Mouse (Mus musculus) kidney, postnatal 4 days (tissue): Measurements from ENCODE around the gene Gng10.
A peak's percentile ranks its signal among the peaks of the same experiment; 100 is the strongest.

Experiments used
- DNase-seq, 2 experiments: peaks; one replicate each; pipeline ENCODE4 v3.0.0; 2021; ENCODE audit warnings: mixed read lengths in 2 of 2

Gng10 gene

DNA sequence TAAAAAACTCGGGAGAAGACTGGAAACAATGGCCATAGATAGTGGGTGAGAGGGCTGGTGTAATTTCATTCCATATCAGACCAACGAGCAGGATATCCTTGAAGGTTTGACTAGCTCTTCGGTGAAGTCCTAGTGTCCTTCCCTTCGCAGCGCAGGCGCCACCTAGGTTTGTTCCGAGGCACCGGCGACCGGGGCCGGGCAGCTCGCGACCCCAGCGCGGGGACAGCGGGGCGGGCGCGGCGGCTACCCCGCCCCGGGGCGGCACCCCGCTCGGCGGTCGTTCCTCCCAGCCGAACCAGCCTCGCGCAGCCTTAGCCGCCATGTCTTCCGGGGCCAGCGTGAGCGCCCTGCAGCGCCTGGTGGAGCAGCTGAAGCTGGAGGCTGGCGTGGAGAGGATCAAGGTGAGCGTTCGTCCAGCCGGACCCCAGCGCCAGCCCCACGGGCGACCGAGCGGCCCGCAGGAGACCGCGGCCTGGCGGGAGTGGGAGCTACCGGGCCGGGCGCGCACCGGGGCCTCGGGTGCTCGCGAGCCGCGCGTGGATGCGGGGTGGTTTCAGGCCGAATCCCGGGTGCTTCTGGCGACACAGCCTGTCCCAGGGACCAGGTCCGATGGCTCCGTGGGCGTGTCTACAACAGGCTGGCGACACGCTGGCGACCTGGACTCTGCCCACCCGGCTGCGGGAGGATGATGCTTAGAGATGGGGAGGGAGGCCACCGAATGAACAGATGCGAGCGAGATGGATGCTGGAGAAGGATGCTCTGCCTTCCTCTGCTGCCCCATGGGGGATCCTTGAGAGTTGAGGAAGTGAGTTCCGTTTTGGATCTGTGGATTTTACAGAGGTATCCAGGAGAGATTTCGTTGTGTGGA is at the start of gene Gng10:
Gene Gng10 (plus strand): TSS at position 171 of the 868 bp plus-strand sequence.
- DNase-seq = peak; percentile 77 to 84

DNA sequence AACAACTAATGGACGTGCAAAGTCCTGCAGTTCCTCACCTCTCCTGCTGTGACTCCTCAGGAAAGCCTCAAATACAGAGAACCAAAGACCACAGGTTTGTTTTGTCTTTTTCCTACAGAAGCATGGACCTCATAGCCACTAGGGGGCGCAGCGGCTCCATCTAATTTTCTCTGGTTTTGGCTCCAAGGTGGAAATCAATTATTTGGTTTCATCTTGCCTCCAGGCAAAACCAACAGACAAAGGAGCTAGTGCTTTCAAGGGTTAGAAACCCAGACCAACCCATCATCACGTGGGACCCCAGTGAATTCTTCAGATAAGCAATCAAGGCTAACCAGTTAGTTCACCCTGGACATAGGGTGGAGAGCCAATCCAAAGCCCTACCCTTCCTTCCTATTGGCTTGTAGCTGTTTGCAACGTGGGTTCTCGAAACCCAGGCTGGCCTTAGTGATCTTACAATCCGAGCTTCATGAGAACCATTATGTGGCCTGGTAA is 49.7 kb upstream of the Gng10 start:
- DNase-seq = peak; percentile 89 to 90

DNA sequence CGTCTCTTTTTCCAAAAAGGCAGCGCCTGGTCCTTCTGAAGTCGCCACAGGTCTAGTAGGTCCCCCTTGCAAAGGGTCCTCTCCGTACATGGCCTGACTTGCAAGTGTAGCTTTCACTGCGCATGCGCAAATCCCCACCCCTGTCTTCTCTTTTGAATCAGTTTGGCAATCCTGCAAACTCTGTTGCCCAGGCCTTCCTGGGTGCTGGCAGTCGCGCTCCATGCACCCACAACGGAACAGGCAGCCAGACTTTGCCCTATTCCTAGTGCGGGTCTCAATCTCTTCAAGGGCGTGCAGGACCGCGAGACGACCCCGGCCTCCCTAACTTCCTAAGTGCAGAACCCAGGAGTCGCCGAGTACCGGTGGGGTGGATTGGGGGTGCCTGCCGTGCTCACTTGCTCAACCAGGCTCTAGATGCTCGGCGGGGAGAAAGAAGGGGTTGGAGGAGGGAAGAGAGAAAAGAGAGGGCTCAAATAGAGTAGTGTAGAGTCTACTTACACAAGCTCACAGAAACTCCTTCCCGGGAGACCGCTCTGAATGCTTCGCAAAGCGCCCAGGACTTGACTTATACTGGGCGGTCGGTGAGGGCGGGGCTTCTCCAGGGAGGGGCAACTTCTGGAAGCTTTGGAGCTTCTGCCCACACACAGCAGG is 48.2 kb upstream of the Gng10 start, which contains the start of gene Ptgr1:
Gene Ptgr1 (minus strand): TSS at position 580 of the 651 bp plus-strand sequence.
- peak; percentile 88 to 93 for DNase-seq

DNA sequence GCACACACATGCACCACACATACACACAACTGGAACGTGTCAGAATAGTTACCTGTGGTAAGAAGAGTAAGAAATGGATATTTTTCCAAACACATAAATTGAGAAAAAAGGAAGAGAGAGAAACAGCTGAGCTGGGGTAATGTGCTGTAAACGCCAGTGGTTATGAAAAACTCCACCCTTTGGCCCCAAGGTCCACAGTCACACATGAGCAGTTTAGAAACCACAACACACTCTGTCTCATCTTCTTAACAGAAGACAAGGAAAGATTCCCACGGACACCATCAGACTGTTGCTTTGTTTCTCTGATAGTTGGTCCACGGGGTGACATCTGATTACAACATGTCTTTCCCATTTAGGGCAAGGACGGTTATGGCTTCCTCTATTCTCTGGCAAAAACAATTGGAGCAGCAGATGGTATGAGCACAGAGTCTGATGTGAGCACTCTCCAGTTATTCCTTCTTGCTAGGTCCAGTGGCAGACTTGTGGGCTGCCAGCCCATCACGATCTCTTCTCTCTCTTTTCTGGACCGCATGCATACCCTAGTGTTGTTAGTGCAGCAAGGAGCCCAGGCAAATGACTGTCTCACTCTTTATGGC is 45.5 kb upstream of the Gng10 start:
- no peak for DNase-seq

DNA sequence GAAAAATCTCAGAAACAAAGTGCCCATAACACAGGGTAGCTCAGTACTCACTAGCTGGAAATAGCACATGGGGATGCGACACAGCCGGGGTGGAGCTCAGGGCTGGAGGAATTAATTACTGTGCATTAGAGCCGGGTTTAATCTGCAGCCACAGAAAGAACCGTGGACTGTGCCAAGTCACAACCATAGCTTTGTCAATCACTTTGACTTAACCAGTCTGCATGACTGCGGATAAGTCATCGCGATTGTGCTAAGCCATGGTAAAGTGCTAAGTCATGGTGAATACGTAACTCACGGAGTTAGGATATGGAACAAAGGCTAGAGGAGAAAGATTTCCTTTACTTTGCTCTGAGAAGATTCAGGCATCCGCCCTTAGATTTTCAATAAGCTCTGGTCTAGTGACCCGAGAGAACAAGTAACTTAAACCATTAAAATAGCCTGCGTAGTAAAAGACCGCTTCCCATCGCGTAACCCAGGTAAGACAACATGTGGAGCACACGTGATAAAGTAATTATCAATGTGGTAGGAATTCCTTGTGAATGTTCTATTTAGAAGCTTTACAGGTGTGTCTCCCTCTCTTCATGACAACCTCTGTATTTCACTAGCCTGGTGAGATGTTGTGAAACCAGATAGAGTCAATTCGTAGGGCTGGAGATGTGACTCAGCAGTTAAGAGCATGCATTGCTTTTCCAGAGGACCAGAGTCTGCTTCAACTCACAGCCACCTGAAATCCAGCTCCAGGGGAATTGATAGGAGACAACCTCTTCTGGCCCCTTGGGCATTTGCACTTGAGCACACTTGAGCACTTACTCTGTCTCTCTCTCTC is 44.1 kb upstream of the Gng10 start:
- no peak for DNase-seq

DNA sequence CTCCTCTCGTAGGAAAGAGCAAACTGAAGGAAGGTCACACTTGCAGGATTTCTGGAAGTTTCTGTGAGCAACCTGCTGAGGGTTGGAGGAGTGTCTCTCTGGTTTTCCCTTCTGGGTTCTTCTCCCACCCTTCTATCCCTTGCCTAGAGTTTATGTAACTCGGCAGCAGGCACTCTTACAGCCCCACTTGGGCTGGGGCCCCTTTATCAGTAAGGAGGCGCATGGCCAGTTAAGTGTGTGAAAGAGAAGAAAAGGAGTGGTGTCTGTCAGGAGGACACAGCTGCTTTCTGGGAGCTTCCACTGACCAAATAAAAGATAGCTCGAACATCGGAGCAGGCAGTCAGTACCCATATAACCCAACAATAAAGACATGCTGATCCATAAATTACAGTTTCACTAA is 42.7 kb upstream of the Gng10 start:
- DNase-seq = no peak

DNA sequence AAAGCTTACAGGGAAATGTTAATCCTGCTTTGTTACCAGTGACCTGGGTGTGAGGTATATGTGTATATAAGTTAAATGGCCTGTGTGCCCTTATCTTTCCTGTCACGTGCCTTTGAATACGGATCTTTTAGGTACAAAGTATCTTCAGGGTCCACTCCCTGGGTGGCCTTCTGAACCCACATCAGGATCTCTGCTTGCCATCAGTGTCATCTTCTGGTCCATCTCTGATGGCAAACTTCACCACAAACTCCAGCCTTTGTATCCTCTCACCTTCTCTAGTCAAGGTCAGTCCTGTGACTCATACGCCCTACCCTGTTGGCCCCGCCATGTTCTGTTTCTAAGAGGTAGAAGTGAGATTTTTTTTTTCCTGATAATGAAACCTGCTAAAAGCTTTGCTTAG is 40.1 kb upstream of the Gng10 start, which contains the start of gene Dnajc25:
Gene Dnajc25 (plus strand): TSS at position 301 of the 400 bp plus-strand sequence.
- DNase-seq = no peak

DNA sequence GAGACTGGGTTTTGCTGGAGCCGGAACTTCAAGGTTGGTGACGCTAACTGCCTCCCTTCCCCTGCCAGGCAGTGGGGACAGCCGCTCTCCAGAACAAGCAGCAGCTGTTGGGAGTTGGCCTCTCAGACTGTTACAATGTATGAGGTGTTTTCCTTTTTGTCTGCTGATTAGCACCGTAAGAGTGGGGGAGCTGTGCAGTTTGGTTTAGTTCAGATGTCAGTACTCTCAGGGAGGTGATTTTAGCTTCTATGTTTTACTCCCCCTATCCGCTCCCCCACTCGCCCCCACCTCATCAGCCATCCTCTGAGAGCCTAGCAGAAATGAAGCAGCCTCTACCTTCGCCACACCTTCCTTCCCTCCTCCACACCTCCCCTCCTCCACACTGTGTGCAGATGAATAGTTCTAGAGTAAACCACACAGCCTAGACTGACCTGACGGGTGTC is 39.6 kb upstream of the Gng10 start:
- DNase-seq = peak; percentile 42 to 60

DNA sequence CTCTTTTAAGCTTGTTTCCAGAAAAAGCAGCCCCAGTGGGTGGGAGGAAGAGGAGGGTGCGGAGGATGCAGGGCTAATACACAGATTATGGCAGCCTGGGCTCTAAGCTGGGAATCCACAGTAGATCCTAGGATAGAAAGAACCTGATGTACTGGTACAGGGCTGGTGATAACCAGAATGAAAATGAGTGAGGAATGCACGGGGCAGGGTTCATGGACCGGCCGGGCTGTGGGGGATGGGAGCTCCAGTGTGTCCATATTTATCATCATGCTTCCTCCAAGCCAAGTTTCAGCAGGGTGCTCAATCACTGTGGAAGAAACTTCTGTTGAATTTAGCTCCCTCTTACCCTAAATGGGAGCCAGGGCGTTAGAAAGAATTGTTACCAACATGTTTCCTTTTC is 37.8 kb upstream of the Gng10 start:
- DNase-seq = peak; percentile 45 to 69

DNA sequence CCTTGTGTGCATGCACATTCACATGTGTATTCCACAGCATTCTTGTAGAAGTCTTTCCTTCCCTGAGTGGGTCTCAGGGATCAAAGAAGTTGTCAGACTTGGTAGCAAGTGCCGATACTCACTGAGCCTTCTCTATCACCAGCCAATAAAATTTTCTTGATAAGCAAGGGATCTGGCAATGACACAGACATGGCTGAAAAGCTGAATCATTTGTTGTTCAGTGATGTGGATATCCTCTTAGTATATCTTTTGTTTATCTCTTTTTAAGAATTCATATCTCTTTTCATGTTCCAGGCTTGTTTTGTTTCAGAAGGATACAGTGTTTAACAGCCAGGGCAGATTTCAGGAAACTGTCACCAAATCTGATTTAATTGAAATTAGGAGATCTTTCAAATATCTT is 36.2 kb upstream of the Gng10 start:
- no peak for DNase-seq

DNA sequence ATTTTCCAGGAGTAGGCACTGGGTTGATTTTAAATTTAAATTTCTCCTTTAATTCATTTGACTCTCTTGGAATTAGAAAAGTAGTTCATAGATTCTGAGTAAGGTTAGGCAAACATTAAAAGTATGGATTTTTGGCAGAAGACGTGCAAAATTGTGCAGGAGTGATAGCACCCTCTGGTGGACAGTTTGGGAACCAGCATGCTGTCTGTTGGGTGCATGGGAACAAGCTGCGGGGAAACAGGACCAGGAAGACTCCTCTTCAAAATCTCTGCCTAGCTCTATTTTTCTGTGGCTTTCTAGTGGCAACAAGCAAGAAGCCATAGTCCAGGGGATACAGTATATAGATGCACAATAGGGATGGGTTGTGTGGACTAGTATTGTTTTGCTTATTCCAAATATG is 35.2 kb upstream of the Gng10 start:
- peak; percentile 85 to 87 for DNase-seq

DNA sequence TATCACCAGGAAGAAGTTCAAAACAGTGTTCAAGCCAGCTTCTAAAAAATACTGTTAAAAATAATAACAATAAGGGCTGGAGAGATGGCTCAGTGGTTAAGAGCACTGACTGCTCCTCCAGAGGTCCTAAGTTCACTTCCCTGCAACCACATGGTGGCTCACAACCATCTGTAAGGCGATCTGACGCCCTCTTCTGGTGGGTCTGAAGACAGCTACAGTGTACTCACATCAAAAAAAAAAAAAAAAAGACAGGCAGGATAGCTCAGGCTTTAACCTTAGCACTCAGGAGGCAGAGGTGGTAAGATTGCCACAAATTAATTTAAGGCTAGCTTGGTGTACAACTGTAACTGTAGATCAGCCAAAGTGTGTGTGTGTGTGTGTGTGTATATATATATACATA is 34.3 kb upstream of the Gng10 start:
- peak; percentile 19 to 48 for DNase-seq

DNA sequence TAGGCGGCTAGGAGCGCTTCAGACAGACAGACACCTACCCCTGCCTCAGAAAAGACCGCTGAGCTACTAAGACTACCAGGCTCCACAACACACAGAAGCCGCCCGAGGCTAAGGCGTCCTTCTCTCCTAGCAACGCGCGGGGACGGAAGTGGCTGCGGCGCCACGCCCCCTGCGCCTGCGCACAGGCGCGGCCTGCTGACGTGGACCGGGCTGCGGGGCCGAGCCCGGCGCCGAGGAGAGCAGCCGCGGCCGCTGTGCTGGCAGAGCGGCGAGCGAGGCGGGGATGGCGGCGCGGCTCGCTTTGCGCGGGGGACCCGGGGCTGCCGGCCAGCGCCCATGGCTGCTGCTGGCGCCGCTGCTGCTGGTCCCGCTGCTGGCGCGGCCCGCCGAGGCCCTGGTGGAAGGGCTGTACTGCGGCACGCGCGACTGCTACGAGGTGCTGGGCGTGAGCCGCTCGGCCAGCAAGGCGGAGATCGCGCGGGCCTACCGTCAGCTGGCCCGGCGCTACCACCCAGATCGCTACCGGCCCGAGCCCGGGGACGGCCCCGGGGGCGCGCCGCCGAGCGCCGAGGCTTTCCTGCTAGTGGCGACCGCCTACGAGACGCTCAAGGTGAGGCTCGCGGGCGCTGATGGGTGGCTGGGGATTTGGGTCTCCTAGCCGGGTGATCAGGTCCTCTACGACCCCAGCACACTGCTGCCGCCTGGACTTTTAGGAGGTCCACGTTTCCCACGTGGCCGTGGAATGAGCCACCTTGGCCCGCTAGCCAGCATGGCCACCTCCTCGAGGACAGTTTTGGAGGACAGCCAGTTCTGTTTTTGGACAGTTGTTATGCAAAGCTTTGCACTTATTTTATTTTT is 31.7 kb upstream of the Gng10 start, which contains the start of gene Gm20503:
Gene Gm20503 (plus strand): TSS at position 263 of the 858 bp plus-strand sequence.
- DNase-seq = peak; percentile 92 to 96

DNA sequence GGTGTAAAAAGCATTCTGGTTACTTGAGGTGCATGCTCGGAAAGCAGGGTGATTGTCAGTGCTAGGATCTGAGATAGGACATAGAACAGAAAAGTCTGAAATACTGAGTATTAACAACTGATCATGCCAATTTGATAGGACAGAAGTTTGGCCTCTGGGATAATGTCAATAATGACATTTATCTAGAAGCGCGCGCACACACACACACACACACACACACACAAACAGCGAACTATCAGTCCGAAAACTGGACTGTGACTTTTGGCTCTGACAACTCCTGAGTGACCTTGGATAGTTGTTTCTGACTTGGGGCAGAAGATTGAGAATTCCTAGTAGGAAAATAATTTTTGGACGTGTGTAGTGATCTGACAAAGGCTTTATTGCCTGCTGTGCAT is 31.1 kb upstream of the Gng10 start:
- DNase-seq = no peak

DNA sequence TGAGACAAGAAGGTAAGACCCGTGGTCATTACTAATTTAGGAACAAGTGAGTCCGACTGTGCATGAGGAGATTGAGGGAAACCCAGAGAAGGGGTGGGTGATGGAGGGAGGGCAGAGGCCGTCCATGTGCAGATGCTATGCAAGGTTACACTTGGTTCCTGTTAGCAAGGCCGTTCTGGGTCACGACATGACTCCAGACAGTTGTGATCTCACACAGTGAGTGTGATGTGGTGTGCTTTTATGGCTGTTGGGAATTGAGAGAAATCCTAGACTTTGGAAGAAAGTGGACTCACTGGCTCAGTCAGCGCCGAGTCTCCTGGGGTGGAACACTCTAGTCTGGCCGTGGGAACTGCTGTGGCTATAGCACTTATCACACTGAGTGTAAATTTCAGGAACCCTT is 28.7 kb upstream of the Gng10 start:
- DNase-seq = no peak

DNA sequence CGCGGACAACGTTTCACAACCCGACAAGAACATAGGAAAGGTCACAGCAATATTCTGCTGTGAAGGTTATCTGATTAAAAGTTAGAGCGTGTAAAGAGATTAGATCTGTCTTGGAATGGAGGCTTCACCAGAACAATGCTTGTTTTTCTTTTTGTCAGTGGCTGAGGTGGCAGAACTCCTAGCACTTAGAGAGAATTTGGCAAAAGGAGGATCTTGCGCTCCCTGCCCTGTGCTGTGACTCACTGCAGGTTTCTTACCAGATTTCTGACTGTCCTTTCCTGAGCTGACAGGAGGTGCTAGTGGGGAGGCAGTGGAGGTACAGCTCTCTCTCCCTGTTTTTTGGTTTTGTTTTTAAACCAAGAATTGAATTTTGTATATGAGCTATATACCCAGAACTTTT is 27.9 kb upstream of the Gng10 start:
- DNase-seq = no peak

DNA sequence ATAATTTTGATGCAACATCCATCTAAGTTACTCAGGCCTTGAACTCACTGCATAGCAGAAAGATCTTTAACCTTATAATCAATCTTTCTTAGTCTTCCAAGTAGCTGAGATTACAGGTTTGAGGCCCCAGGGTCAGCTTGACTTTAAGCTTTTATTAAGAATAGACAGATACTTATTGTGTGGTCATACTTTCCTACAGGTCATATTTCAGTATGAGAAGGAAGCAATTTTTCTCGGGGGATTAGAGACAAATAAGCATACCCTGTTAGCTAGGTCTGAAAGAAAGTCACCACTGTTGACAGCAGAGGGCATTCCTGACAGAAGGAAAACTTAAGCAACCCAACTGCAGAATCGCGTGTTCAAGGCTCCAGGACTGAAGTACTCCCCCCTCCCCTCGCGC is 26.9 kb upstream of the Gng10 start:
- DNase-seq = no peak

DNA sequence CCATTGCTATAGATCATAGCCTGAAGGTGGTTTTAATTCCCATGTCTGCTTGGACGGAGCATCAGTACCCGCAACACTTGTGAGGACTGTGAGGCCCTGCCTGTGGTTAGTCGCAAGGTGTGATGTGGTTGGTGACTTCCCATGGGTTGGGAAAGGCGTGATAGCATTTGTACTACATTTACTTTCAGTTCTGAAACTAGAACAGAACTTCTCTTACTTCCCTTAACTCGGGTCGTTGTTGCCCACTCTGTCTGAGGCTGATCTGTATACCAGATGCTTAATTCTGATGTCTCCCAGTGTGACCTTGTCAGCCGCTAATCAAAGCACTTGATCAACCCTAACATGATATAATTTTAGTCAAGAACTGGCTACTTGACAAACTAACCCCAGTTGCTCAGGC is 25.7 kb upstream of the Gng10 start:
- no peak for DNase-seq

DNA sequence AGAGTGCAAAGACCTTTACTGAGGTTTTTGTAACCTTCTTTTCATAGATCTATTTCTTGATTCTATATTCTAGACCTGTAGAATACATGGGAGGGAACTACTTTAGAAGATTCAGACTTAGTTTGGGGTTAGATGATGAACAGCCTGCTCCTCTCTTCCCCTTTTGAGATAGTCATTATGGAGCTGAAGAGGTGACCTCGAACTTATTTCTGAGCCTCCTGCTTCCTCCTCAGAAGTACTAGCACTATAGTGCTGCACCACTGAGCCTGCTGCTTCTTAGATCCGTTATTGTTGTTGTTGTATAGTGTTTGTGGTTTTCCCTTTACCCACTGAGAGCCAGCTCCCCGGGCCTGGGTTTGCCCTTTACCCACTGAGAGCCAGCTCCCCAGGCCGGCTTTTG is 25.2 kb upstream of the Gng10 start:
- DNase-seq = no peak

DNA sequence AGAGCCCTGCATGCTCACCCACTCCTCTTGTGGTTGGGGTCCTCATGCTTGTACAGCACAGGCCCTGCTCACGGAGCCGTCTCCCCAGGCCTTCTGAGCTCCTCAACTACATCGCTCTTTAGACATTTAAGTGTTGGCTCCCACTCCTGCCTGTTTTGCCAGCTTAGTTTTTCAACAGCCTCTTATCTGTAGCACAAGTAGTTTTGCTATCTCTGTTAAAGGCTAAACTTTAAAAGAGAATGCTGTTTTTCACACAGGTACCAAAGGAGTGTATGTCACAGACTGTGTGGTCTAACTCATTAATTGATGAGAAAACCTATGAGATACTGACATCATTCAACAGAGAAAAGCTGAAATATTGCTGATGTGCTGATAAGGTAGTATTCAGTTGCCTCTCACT is 23.4 kb upstream of the Gng10 start:
- no peak for DNase-seq

DNA sequence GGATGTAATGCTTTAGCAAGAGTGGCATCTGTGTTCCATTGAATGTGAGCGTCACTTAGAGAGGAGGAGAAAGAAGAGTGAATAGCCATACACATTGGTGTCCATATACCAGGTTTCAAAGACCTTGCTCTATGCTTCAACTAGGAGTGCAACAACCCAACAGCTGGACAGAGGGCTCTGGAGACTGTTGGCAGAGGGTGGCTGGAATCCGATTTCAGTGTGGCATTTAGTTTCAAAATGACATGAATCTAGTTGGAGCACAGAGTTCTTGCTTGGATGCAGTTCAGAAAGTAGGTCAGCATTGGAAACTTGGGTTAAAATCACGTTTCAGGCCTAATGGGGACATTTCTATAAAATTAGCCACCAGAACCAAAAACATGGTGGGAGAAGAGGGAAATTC is 19.7 kb upstream of the Gng10 start:
- DNase-seq = no peak

DNA sequence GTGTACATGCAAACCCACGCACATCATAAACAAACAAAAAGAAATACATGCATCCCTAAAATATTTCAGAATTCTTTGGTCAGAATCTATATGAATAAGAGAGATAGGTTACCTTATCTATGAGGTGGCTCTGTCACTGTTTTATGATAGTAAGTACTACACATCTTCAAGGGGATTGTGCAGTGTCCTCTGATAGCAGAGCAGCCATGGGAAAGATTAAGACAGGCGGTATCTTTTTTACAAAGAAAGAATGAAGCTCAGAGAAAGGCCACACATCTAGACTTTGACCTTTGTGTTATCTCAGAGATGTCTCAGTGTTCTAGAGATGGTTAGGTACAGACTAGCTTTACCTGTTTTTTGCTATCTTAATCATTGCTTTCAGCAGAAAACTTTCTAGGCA is 18.0 kb upstream of the Gng10 start:
- DNase-seq = no peak
